ENCODE assay signal across 23 mouse cellular contexts in genomic region chr15:89125351-89125750, GRCm38 (mm10). TPM values are rescaled to one million over a fixed set of nuclear protein-coding genes. Genes with fewer than 3 reads are reported as not detected.
DNase-seq lines count a peak whose midpoint lies in the region; ATAC-seq lines count a peak whose summit lies in the region.
"Had no signal": no experiment of that assay in that cellular context is flagged by ENCODE, and none has a peak within 500 bp of the region (broad histone marks: within the 10 kb centered on the region; RNA-seq: fewer than 3 reads in every experiment).

No protein-coding gene starts in this region.

- no peak for ATAC-seq in forebrain, embryonic 12.5 days (ENCODE audit: low FRiP score)
- ATAC-seq: activated CD4-positive, CD25-positive, alpha-beta regulatory T cell, adult 4 months; CD4-positive, CD25-positive, alpha-beta regulatory T cell, adult 4 months; forebrain, embryonic 13.5 days; forebrain, embryonic 15.5 days; forebrain, postnatal 0 days; Patski had no signal

- H3K27ac ChIP-seq in forebrain, embryonic 10.5 days: no peak overlapping the region
- no peak overlapping the region for H3K27ac ChIP-seq in forebrain, embryonic 12.5 days
- H3K27ac ChIP-seq: embryonic facial prominence, embryonic 10.5 days; embryonic facial prominence, embryonic 12.5 days; forebrain, embryonic 13.5 days; forebrain, embryonic 15.5 days had no signal

- no peak overlapping the region for H3K4me2 ChIP-seq in forebrain, embryonic 12.5 days
- H3K4me2 ChIP-seq: embryonic facial prominence, embryonic 12.5 days; forebrain, embryonic 13.5 days; forebrain, embryonic 15.5 days had no signal

- peak overlapping the region; percentile 8; the same call in 1 of the 2 replicates for H3K4me3 ChIP-seq in forebrain, embryonic 10.5 days
- H3K4me3 ChIP-seq in forebrain, embryonic 12.5 days (replicated peaks): no peak overlapping the region
- H3K4me3 ChIP-seq: embryonic facial prominence, embryonic 10.5 days; embryonic facial prominence, embryonic 12.5 days; forebrain, embryonic 13.5 days; forebrain, embryonic 15.5 days had no signal

- no peak overlapping the region for H3K9ac ChIP-seq in forebrain, embryonic 12.5 days
- H3K9ac ChIP-seq: embryonic facial prominence, embryonic 12.5 days; forebrain, embryonic 13.5 days; forebrain, embryonic 15.5 days; forebrain, postnatal 0 days had no signal

- WGBS in forebrain, embryonic 10.5 days: 94% methylated on average over 9 of the region's 9 CpGs
- 93% methylated on average over 9 of the region's 9 CpGs for WGBS in forebrain, embryonic 12.5 days

- DNase-seq in cerebellum, adult 11-12 months: peak; percentile 49
- DNase-seq in cerebellum, postnatal 36 days: no peak
- no peak for DNase-seq in forebrain, embryonic 10.5 days (ENCODE audit: extremely low spot score, low spot score)
- peak; percentile 86 for DNase-seq in heart, adult 11 months
- DNase-seq in heart, adult 8-10 months (ENCODE audit: low spot score): no peak
- DNase-seq: adrenal gland, adult 8-10 months; adrenal gland, postnatal 14 days; adrenal gland, postnatal 36 days; B cell, adult 2 months; cerebellum, adult 11 months; cerebellum, adult 2 months; cerebellum, adult 9-10 months; cerebellum, postnatal 14 days; forebrain, postnatal 0 days had no signal

- peaks cover 30% of the 10 kb centered on the region for H3K36me3 ChIP-seq in forebrain, embryonic 10.5 days (replicated peaks)
- H3K36me3 ChIP-seq in forebrain, embryonic 12.5 days (replicated peaks): peaks cover 9% of the 10 kb centered on the region
- H3K36me3 ChIP-seq: embryonic facial prominence, embryonic 12.5 days had no signal

- H3K9me3 ChIP-seq in forebrain, embryonic 10.5 days: no peaks in the 10 kb centered on the region
- H3K9me3 ChIP-seq in forebrain, embryonic 12.5 days: no peaks in the 10 kb centered on the region
- H3K9me3 ChIP-seq: embryonic facial prominence, embryonic 10.5 days; embryonic facial prominence, embryonic 12.5 days; forebrain, embryonic 13.5 days; forebrain, embryonic 15.5 days; G1E had no signal

- peaks cover 56% of the 10 kb centered on the region for H3K4me1 ChIP-seq in forebrain, embryonic 10.5 days
- H3K4me1 ChIP-seq in forebrain, embryonic 12.5 days: peaks cover 47% of the 10 kb centered on the region

- no peaks in the 10 kb centered on the region for H3K27me3 ChIP-seq in forebrain, embryonic 10.5 days (ENCODE audit: poor library complexity, severe bottlenecking)
- no peaks in the 10 kb centered on the region for H3K27me3 ChIP-seq in forebrain, embryonic 12.5 days
- H3K27me3 ChIP-seq: embryonic facial prominence, embryonic 12.5 days; forebrain, embryonic 13.5 days; forebrain, embryonic 15.5 days; Patski had no signal

RNA-seq across cellular contexts. Expression of gene Tubgcp6, which starts 2.4 kb away (rescaled TPM):
- polyA plus RNA-seq in forebrain, embryonic 10.5 days (2016; fragmentation: Nextera tagmentation; extraction: Ambion mirVana): 25.7 and 26.5 TPM in 2 replicates
- polyA plus RNA-seq in forebrain, embryonic 12.5 days (2016; fragmentation: Nextera tagmentation; extraction: Ambion mirVana): 27.4 and 27.7 TPM in 2 replicates
- total RNA-seq in heart, adult 8-10 months (2022): 10 to 100 TPM in 1 of 4 experiments, 1 to 10 TPM in 3; 8.2 to 11.6 (median 9.0) TPM

RNA-seq across cellular contexts. Expression of gene Hdac10, which starts 3.1 kb away (rescaled TPM):
- polyA plus RNA-seq in forebrain, embryonic 10.5 days (2016; fragmentation: Nextera tagmentation; extraction: Ambion mirVana): 15.0 and 16.5 TPM in 2 replicates
- 20.5 TPM in 2 replicates for polyA plus RNA-seq in forebrain, embryonic 12.5 days (2016; fragmentation: Nextera tagmentation; extraction: Ambion mirVana)
- total RNA-seq in heart, adult 8-10 months (2022): 1 to 10 TPM; 5.8 to 9.5 (median 6.9) TPM

RNA-seq across cellular contexts. Expression of gene Mapk12, which starts 15.2 kb away (rescaled TPM):
- polyA plus RNA-seq in forebrain, embryonic 10.5 days (2016; fragmentation: Nextera tagmentation; extraction: Ambion mirVana): 34.9 and 38.4 TPM in 2 replicates
- 14.2 and 16.7 TPM in 2 replicates for polyA plus RNA-seq in forebrain, embryonic 12.5 days (2016; fragmentation: Nextera tagmentation; extraction: Ambion mirVana)
- total RNA-seq in heart, adult 8-10 months (2022): 10 to 100 TPM; 21.1 to 31.4 (median 28.0) TPM
- polyA plus RNA-seq: G1E had no signal

RNA-seq across cellular contexts. Expression of gene Mapk11, which starts 24.1 kb away (rescaled TPM):
- 35.7 and 36.3 TPM in 2 replicates for polyA plus RNA-seq in forebrain, embryonic 10.5 days (2016; fragmentation: Nextera tagmentation; extraction: Ambion mirVana)
- 46.9 and 47.4 TPM in 2 replicates for polyA plus RNA-seq in forebrain, embryonic 12.5 days (2016; fragmentation: Nextera tagmentation; extraction: Ambion mirVana)
- total RNA-seq in heart, adult 8-10 months (2022): 1 to 10 TPM; 1.1 to 2.8 (median 2.7) TPM

RNA-seq across cellular contexts. Expression of gene Selenoo, which starts 36.5 kb away (rescaled TPM):
- polyA plus RNA-seq in forebrain, embryonic 10.5 days (2016; fragmentation: Nextera tagmentation; extraction: Ambion mirVana): 14.4 and 14.8 TPM in 2 replicates
- polyA plus RNA-seq in forebrain, embryonic 12.5 days (2016; fragmentation: Nextera tagmentation; extraction: Ambion mirVana): 23.1 and 24.4 TPM in 2 replicates
- total RNA-seq in heart, adult 8-10 months (2022): 10 to 100 TPM; 15.0 to 16.6 (median 15.8) TPM

Comparison
In these comparisons a context has a peak if more than half of its experiments do, and no peak if none do; other contexts are left out.
1. DNase-seq: peak in cerebellum, adult 11-12 months (single experiment) and heart, adult 11 months (single experiment); none in cerebellum, postnatal 36 days (0 of 2), forebrain, embryonic 10.5 days (single experiment) and heart, adult 8-10 months (single experiment).